Mouse (Mus musculus) CH12.LX (cell line): ENCODE results near the gene Gm42742. TPM values are rescaled to one million over a fixed set of nuclear protein-coding genes. Genes with fewer than 3 reads are reported as not detected.
A peak's percentile ranks its signal among the peaks of the same experiment; 100 is the strongest.

Experiments used
- DNase-seq: peaks from one replicate; pipeline ENCODE4 v3.0.0-alpha.2; 2013; ENCODE audit errors: extremely low read depth
- H3K27ac ChIP-seq: 2 replicates; pipeline ENCODE4 v1.5.1; 2012; ENCODE audit warnings: low read depth, mild to moderate bottlenecking, control low read depth, moderate library complexity; ENCODE audit not compliant: insufficient read depth
- H3K27me3 ChIP-seq: replicated peaks from 2 replicates; pipeline ENCODE3; 2012; ENCODE audit warnings: inconsistent platforms
- H3K36me3 ChIP-seq, 2 experiments: replicated peaks in 1 of 2; 2 replicates each; pipeline versions ENCODE3 to v1.6.1; 2012; ENCODE audit warnings: inconsistent platforms in 1 of 2, low read length in 1 of 2, mild to moderate bottlenecking in 1 of 2, mixed read lengths in 1 of 2, moderate library complexity in 1 of 2; ENCODE audit not compliant: control insufficient read depth in 1 of 2, insufficient read depth in 1 of 2
- H3K4me1 ChIP-seq, 2 experiments: 2 replicates each; pipeline ENCODE4 v1.6.1; 2012; ENCODE audit warnings: inconsistent platforms in 1 of 2, moderate library complexity in 1 of 2; ENCODE audit not compliant: insufficient read depth in 2 of 2, control insufficient read depth in 1 of 2
- H3K4me2 ChIP-seq: 2 replicates; pipeline ENCODE4 v1.6.1; 2012; ENCODE audit warnings: low read depth, mild to moderate bottlenecking, control low read depth; ENCODE audit not compliant: poor library complexity, insufficient read depth, severe bottlenecking
- H3K4me3 ChIP-seq, 3 experiments: fragments of 150-350 bp in 1 of 3; sonication (generic) in 1 of 3; replicated peaks in 1 of 3; 2 replicates each; pipeline versions ENCODE3 to v1.5.1; 2011 to 2012; ENCODE audit warnings: low read depth in 2 of 3, low read length in 2 of 3, mild to moderate bottlenecking in 2 of 3, moderate library complexity in 2 of 3, control low read depth in 1 of 3, improper control_type of control experiment in 1 of 3, inconsistent platforms in 1 of 3, mixed read lengths in 1 of 3; ENCODE audit not compliant: poor library complexity in 1 of 3
- H3K79me2 ChIP-seq: replicated peaks from 2 replicates; pipeline ENCODE4 v1.6.1; 2012; ENCODE audit warnings: mild to moderate bottlenecking, moderate library complexity; ENCODE audit not compliant: control insufficient read depth, poor library complexity, insufficient read depth, severe bottlenecking; ENCODE audit errors: extremely low read depth
- H3K9ac ChIP-seq: 2 replicates; pipeline ENCODE4 v1.6.1; 2012; ENCODE audit warnings: low read depth, mild to moderate bottlenecking, control low read depth, moderate library complexity; ENCODE audit not compliant: insufficient read depth
- H3K9me3 ChIP-seq: replicated peaks from 2 replicates; pipeline ENCODE3; 2012; ENCODE audit warnings: low read length, inconsistent platforms, mixed read lengths
- BHLHE40 ChIP-seq: IDR thresholded peaks from 2 replicates; pipeline ENCODE4 v1.6.1; 2011; ENCODE audit warnings: mild to moderate bottlenecking, low read depth, low read length, improper control_type of control experiment
- CHD2 ChIP-seq: IDR thresholded peaks from 2 replicates; pipeline ENCODE4 v1.6.1; 2011; ENCODE audit warnings: low read length, improper control_type of control experiment
- CTCF ChIP-seq, 2 experiments: IDR thresholded peaks in 1 of 2; conservative IDR thresholded peaks in 1 of 2; 2 replicates each; pipeline ENCODE4 v1.5.1; 2011 to 2012; ENCODE audit warnings: low read depth in 2 of 2, low read length in 2 of 2, improper control_type of control experiment in 1 of 2, inconsistent platforms in 1 of 2, mild to moderate bottlenecking in 1 of 2, moderate library complexity in 1 of 2
- E2F4 ChIP-seq: IDR thresholded peaks from 2 replicates; pipeline ENCODE4 v1.6.1; 2011; ENCODE audit warnings: low read depth, low read length, improper control_type of control experiment; ENCODE audit not compliant: insufficient replicate concordance
- ELF1 ChIP-seq: IDR thresholded peaks from 2 replicates; pipeline ENCODE4 v1.6.1; 2014; ENCODE audit warnings: low read depth, mild to moderate bottlenecking, inconsistent platforms, low read length, improper control_type of control experiment
- EP300 ChIP-seq: IDR thresholded peaks from 2 replicates; pipeline ENCODE4 v1.6.1; 2011; ENCODE audit warnings: low read length, improper control_type of control experiment
- ETS1 ChIP-seq: conservative IDR thresholded peaks from 2 replicates; pipeline ENCODE4 v1.6.1; 2012; ENCODE audit warnings: low read depth, mild to moderate bottlenecking, inconsistent platforms, low read length, improper control_type of control experiment, moderate library complexity
- HCFC1 ChIP-seq: IDR thresholded peaks from 2 replicates; pipeline ENCODE4 v1.6.1; 2012; ENCODE audit warnings: low read depth, mild to moderate bottlenecking, inconsistent platforms, low read length, improper control_type of control experiment
- IRF4 ChIP-seq: IDR thresholded peaks from 2 replicates; pipeline ENCODE4 v1.6.1; 2014; ENCODE audit warnings: low read depth, mild to moderate bottlenecking, inconsistent platforms, low read length, improper control_type of control experiment
- JUN ChIP-seq: IDR thresholded peaks from 2 replicates; pipeline ENCODE4 v1.6.1; 2011; ENCODE audit warnings: low read depth, mild to moderate bottlenecking, low read length, improper control_type of control experiment, moderate library complexity; ENCODE audit not compliant: insufficient read depth
- MAFK ChIP-seq: IDR thresholded peaks from 2 replicates; pipeline ENCODE4 v1.6.1; 2011; ENCODE audit warnings: low read length, improper control_type of control experiment; ENCODE audit not compliant: insufficient replicate concordance
- MAX ChIP-seq: IDR thresholded peaks from 2 replicates; pipeline ENCODE4 v1.6.1; 2011; ENCODE audit warnings: low read length, improper control_type of control experiment
- MAZ ChIP-seq: IDR thresholded peaks from 2 replicates; pipeline ENCODE4 v1.6.1; 2012; ENCODE audit warnings: low read depth, mild to moderate bottlenecking, inconsistent platforms, low read length, improper control_type of control experiment, moderate library complexity
- MXI1 ChIP-seq: IDR thresholded peaks from 2 replicates; pipeline ENCODE4 v1.6.1; 2011; ENCODE audit warnings: mild to moderate bottlenecking, low read depth, low read length, improper control_type of control experiment
- MYC ChIP-seq: IDR thresholded peaks from 2 replicates; pipeline ENCODE4 v1.6.1; 2011; ENCODE audit warnings: low read depth, mild to moderate bottlenecking, improper control_type of control experiment, low read length
- NELFE ChIP-seq: IDR thresholded peaks from 2 replicates; pipeline ENCODE4 v1.6.1; 2011; ENCODE audit warnings: low read depth, low read length, improper control_type of control experiment
- PAX5 ChIP-seq: IDR thresholded peaks from 2 replicates; pipeline ENCODE4 v1.6.1; 2012; ENCODE audit warnings: low read length, inconsistent platforms, mixed read lengths
- POLR2AphosphoS2 ChIP-seq: IDR thresholded peaks from 2 replicates; pipeline ENCODE4 v1.6.1; 2011; ENCODE audit warnings: low read depth, low read length, improper control_type of control experiment
- RAD21 ChIP-seq: IDR thresholded peaks from 2 replicates; pipeline ENCODE4 v1.6.1; 2011; ENCODE audit warnings: low read depth, mild to moderate bottlenecking, low read length, improper control_type of control experiment, moderate library complexity
- RCOR1 ChIP-seq: conservative IDR thresholded peaks from 2 replicates; pipeline ENCODE4 v1.6.1; 2012; ENCODE audit warnings: low read depth, mild to moderate bottlenecking, inconsistent platforms, low read length, improper control_type of control experiment
- SIN3A ChIP-seq: IDR thresholded peaks from 2 replicates; pipeline ENCODE4 v1.6.1; 2012; ENCODE audit warnings: low read length, improper control_type of control experiment, inconsistent platforms
- SMC3 ChIP-seq: IDR thresholded peaks from 2 replicates; pipeline ENCODE4 v1.6.1; 2011; ENCODE audit warnings: low read depth, low read length, improper control_type of control experiment
- TBP ChIP-seq: conservative IDR thresholded peaks from 2 replicates; pipeline ENCODE4 v1.6.1; 2011; ENCODE audit warnings: low read depth, low read length, improper control_type of control experiment
- TCF12 ChIP-seq: IDR thresholded peaks from 2 replicates; pipeline ENCODE4 v1.6.1; 2014; ENCODE audit warnings: low read depth, mild to moderate bottlenecking, inconsistent platforms, low read length, improper control_type of control experiment
- UBTF ChIP-seq: IDR thresholded peaks from 2 replicates; pipeline ENCODE4 v1.6.1; 2012; ENCODE audit warnings: low read depth, mild to moderate bottlenecking, inconsistent platforms, low read length, improper control_type of control experiment, moderate library complexity
- USF1 ChIP-seq: IDR thresholded peaks from 2 replicates; pipeline ENCODE4 v1.6.1; 2014; ENCODE audit warnings: low read depth, mild to moderate bottlenecking, inconsistent platforms, low read length, improper control_type of control experiment
- ZC3H11A ChIP-seq: IDR thresholded peaks from 2 replicates; pipeline ENCODE4 v1.6.1; 2012; ENCODE audit warnings: low read depth, mild to moderate bottlenecking, inconsistent platforms, low read length, improper control_type of control experiment
- ZKSCAN1 ChIP-seq: IDR thresholded peaks from 2 replicates; pipeline ENCODE4 v1.6.1; 2012; ENCODE audit warnings: low read depth, inconsistent platforms, low read length, improper control_type of control experiment, borderline replicate concordance
- ZMIZ1 ChIP-seq: IDR thresholded peaks from 2 replicates; pipeline ENCODE4 v1.6.1; 2012; ENCODE audit warnings: low read depth, mild to moderate bottlenecking, inconsistent platforms, low read length, improper control_type of control experiment
- dilution Hi-C: fragments of 300-500 bp; cut with MboI; formaldehyde crosslinking; loops from 2 replicates; pipeline ENCODE4 v1.14.3; 2020; ENCODE audit warnings: low sequenced_read_pairs; ENCODE audit not compliant: extremely low pct_unique_long_range_greater_than_20kb, extremely low pct_ligation_motif_present
- in situ Hi-C: fragments of 300-500 bp; cut with MboI; formaldehyde crosslinking; loops from 3 replicates; pipeline ENCODE4 v1.14.3; 2019; ENCODE audit warnings: low sequenced_read_pairs, low pct_ligation_motif_present, low pct_unique_long_range_greater_than_20kb, mixed read lengths
- polyA plus RNA-seq: library from polyadenylated mRNA; unstranded; fragments of >175 nt; gene quantifications from 2 replicates; pipeline ENCODE4 v1.2.1, GENCODE M21; 2012; ENCODE audit warnings: low read depth; ENCODE audit not compliant: insufficient read length
- total RNA-seq, 2 experiments: library from RNA; depleted of rRNA; stranded (reverse); fragments of 300-350 nt in 1 of 2; fragments of >200 nt in 1 of 2; gene quantifications; 2 replicates each; pipeline ENCODE4 v1.2.3; 2012 to 2014

Gm42742 gene
- total and polyA plus RNA-seq, 3 experiments = 6.1 to 45.1 (median 16.0) TPM

DNA sequence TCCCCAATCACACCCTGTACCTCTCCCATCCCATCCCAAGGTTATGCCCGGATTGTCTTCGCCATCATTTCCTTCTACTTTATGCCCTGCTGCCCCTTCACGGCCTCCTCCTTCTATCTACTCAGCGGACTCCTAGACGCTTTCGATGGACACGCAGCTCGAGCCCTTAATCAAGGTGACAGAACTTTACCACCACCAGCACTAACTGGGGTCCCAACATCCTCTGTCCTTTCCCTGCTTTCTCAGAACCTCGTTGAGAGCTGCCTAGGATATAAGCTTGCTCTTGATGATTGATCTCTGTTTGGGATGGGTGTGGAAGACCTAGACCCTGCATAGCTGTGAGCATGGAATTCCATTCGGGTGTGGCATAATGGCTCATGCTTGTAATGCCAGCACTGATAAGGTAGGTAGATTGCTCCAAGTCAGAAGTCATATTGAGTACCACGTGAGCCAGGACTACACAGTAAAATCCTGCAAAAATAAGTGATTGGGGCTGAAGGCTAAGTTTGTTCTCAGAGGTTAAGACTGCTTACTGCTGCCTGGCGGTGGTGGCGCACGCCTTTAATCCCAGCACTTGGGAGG, 43.9 kb downstream of the Gm42742 start:
- H3K4me2 ChIP-seq = peak overlapping the region; percentile 76
- no peak overlapping the region for H3K27ac ChIP-seq
- DNase-seq = no peak
- in situ Hi-C loops = loop anchor here (25.0 kb wide), 1 partner anchor 810 kb away; the partner anchor contains the start of genes Gm49388 and Setd1a
- peak overlapping the region; percentile 89 for H3K9ac ChIP-seq
- H3K36me3 ChIP-seq = peaks cover 28 to 58% of the 10 kb centered on the region in 2 experiments
- dilution Hi-C loops = no loop called here
- peaks cover 10 to 38% of the 10 kb centered on the region in 2 experiments for H3K4me1 ChIP-seq
- H3K4me3 ChIP-seq = peak overlapping the region; percentile 76 to 98 (median 97)
- peaks cover 17% of the 10 kb centered on the region for H3K79me2 ChIP-seq
- no peaks in the 10 kb centered on the region for H3K27me3 ChIP-seq
- no peak for TF ChIP-seq ZC3H11A
- H3K9me3 ChIP-seq = no peaks in the 10 kb centered on the region

DNA sequence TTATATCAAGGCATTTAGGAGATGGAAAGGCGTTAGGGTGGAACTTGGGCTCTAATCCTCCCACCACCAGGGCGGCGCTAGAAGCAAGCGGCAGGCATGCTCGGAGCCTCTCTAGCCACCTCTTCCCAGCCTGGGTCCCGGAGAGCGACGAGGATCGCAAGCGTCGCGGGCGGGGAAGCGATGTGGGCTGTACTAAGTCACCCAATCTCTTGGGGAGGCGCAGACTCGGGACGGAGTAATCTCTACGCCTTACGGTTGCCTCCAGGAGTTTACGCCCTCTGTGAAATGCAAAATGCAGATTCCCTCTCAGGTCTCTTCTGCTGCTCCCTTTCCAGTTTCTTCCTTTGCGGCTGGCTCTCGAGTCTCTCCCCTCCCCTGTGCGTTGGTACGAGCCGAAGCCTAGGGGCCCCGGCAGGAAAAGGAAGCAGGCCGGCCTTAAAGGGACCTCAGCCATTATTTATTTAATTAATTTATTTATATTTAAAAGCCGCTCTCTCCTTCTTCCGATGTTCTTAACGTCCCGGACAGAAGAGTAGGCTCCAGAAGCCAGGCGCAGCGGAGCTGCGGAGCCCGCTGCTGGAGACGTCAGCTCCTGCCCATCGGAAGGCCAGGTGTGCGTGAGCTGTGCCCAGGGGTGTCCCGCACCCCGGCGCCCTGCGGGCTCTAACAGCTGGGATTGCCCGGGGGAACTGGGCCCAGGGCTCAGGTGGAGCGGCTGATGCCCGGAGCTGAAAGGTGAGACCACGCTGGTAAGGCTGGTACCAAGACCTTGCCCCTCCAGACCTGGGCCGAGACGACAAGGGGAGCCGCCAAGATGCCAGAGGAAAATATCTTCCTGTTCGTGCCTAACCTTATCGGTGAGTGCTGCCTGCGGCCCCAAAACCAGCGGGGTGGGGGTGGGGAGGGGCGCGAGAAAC, 44.7 kb downstream of the Gm42742 start, which contains the start of gene Cdiptos:
TSS of gene Cdiptos (minus strand) at position 149 of the 917 bp plus-strand sequence.
- in situ Hi-C loops = loop anchor here (25.0 kb wide), 1 partner anchor 811 kb away; the partner anchor contains the start of genes Gm49388 and Setd1a
- peak; percentile 97 for DNase-seq
- dilution Hi-C loops = no loop called here
- Histone ChIP-seq H3K9me3 (no peaks in the 10 kb centered on the region), H3K4me3 (peak within 1 kb of the TSS; percentile 76 to 98 (median 97)), H3K4me1 (peaks cover 10 to 38% of the 10 kb centered on the region in 2 experiments), H3K27ac (peak within 1 kb of the TSS; percentile 54; the same call in 1 of the 2 replicates), H3K27me3 (no peaks in the 10 kb centered on the region), H3K79me2 (peaks cover 17% of the 10 kb centered on the region), H3K4me2 (peak within 1 kb of the TSS; percentile 76), H3K36me3 (peaks cover 28 to 59% of the 10 kb centered on the region in 2 experiments), H3K9ac (peak within 1 kb of the TSS; percentile 89)
- no peak; the same call in 1 of the 2 replicates for TF ChIP-seq MAZ
- no peak for TF ChIP-seq RAD21
- TF ChIP-seq E2F4 = no peak
- TF ChIP-seq MYC = peak; percentile 93
- peak; percentile 64 for TF ChIP-seq ETS1
- TF ChIP-seq EP300 = no peak
- TF ChIP-seq MAX = peak; percentile 93
- TF ChIP-seq TCF12 = peak; percentile 88
- TF ChIP-seq UBTF = 0 out of 2 replicates have a peak, but pooled peaks have one; percentile 51
- no peak for TF ChIP-seq USF1
- peak; percentile 94 for TF ChIP-seq SIN3A
- TF ChIP-seq CHD2 = peak; percentile 64; the same call in 1 of the 2 replicates
- TF ChIP-seq NELFE = no peak
- TF ChIP-seq RCOR1 = 0 out of 2 replicates have a peak, but pooled peaks have one; percentile 51
- no peak for TF ChIP-seq POLR2AphosphoS2
- TF ChIP-seq MAFK = no peak
- no peak for TF ChIP-seq ZKSCAN1
- no peak for TF ChIP-seq JUN
- peak; percentile 42 for TF ChIP-seq SMC3
- peak; percentile 77 for TF ChIP-seq ELF1
- TF ChIP-seq CTCF (conservative IDR thresholded peaks at IDR 0.05 in 1 of 2, IDR thresholded peaks at IDR 0.05 in 1 of 2; ENCODE audit: low read depth in 2 of 2, low read length in 2 of 2) = peak; percentile 76 to 92
- peak; percentile 88 for TF ChIP-seq HCFC1
- TF ChIP-seq BHLHE40 = no peak; the same call in 1 of the 2 replicates
- peak; percentile 60; the same call in 1 of the 2 replicates for TF ChIP-seq TBP
- peak; percentile 86 for TF ChIP-seq IRF4
- peak; percentile 91 for TF ChIP-seq MXI1
- TF ChIP-seq ZMIZ1 = no peak
- no peak for TF ChIP-seq PAX5
